Mouse (Mus musculus): Measurements from ENCODE around the gene Col4a1.

The Col4a1 gene

GRCm38 (mm10) chr8:11298531-11299316 is 13.9 kb downstream of the Col4a1 start:
- DNase-seq, result no peak

- no peak for DNase-seq
These were observed 15.3 kb downstream of the Col4a1 start for GRCm38 (mm10) chr8:11297141-11297838.

GRCm38 (mm10) chr8:11296282-11296943 is 16.2 kb downstream of the Col4a1 start:
- DNase-seq, result no peak

GRCm38 (mm10) chr8:11292611-11293010 is 20.0 kb downstream of the Col4a1 start:
- no peak for DNase-seq

- DNase-seq, result no peak
These were observed 22.1 kb downstream of the Col4a1 start for GRCm38 (mm10) chr8:11290533-11290932.

GRCm38 (mm10) chr8:11288286-11288685 is 24.3 kb downstream of the Col4a1 start:
- DNase-seq, result no peak

GRCm38 (mm10) chr8:11287139-11287538 is 25.5 kb downstream of the Col4a1 start:
- DNase-seq, result no peak

- DNase-seq, result no peak
These were observed 27.2 kb downstream of the Col4a1 start for GRCm38 (mm10) chr8:11285437-11285836.

GRCm38 (mm10) chr8:11283217-11283616 is 29.4 kb downstream of the Col4a1 start:
- no peak for DNase-seq

- no peak for DNase-seq
These were observed 29.9 kb downstream of the Col4a1 start for GRCm38 (mm10) chr8:11282696-11283095.

GRCm38 (mm10) chr8:11282139-11282538 is 30.5 kb downstream of the Col4a1 start:
- DNase-seq, result no peak

GRCm38 (mm10) chr8:11280721-11281268 is 31.8 kb downstream of the Col4a1 start:
- DNase-seq, result no peak

- DNase-seq, result no peak
These were observed 33.3 kb downstream of the Col4a1 start for GRCm38 (mm10) chr8:11279296-11279826.

- DNase-seq, result no peak
These were observed 34.5 kb downstream of the Col4a1 start for GRCm38 (mm10) chr8:11278101-11278611.

GRCm38 (mm10) chr8:11277602-11278051 is 35.0 kb downstream of the Col4a1 start:
- no peak for DNase-seq

- no peak for DNase-seq
These were observed 36.3 kb downstream of the Col4a1 start for GRCm38 (mm10) chr8:11276286-11276685.

GRCm38 (mm10) chr8:11274415-11274814 is 38.2 kb downstream of the Col4a1 start:
- no peak for DNase-seq

- peak; percentile 47 for DNase-seq
These were observed 39.0 kb downstream of the Col4a1 start for GRCm38 (mm10) chr8:11273506-11274158.

- no peak for DNase-seq
These were observed 40.4 kb downstream of the Col4a1 start for GRCm38 (mm10) chr8:11272205-11272604.

- no peak for DNase-seq
These were observed 41.8 kb downstream of the Col4a1 start for GRCm38 (mm10) chr8:11270826-11271225.

GRCm38 (mm10) chr8:11268753-11269152 is 43.9 kb downstream of the Col4a1 start:
- DNase-seq, result no peak

GRCm38 (mm10) chr8:11266471-11266870 is 46.2 kb downstream of the Col4a1 start:
- no peak for DNase-seq

Measured in right cerebral cortex, postnatal 14 days (tissue).